Mouse (Mus musculus): ENCODE measurements at regions not wholly inside any gene's neighbourhood (a gene's known extent, or its start where the extent isn't known, plus 50 kb on each side); places are given as distances from the start of the nearest gene placed in this dataset.

- TF ChIP-seq FLI1 (IDR thresholded peaks at IDR 0.05; ENCODE audit: low read length) (no peak), GATA1 (IDR thresholded peaks at IDR 0.05; ENCODE audit: borderline replicate concordance, low read length) (no peak)
- Histone ChIP-seq H3K4me1 (no peaks in the 10 kb centered on the region), H3K4me3 (replicated peaks) (no peak overlapping the region), H3K27me3 (replicated peaks) (no peaks in the 10 kb centered on the region), H3K9me3 (peaks cover 47% of the 10 kb centered on the region), H3K36me3 (replicated peaks; ENCODE audit: low read length) (no peaks in the 10 kb centered on the region)
Measured at GRCm38 (mm10) chr13:51293047-51293446, 115.4 kb upstream of the S1pr3 start.

- Histone ChIP-seq H3K9me3 (peaks cover 36% of the 10 kb centered on the region), H3K27me3 (replicated peaks) (no peaks in the 10 kb centered on the region), H3K4me1 (no peaks in the 10 kb centered on the region), H3K4me3 (replicated peaks) (no peak overlapping the region), H3K36me3 (replicated peaks; ENCODE audit: low read length) (no peaks in the 10 kb centered on the region)
- TF ChIP-seq GATA1 (IDR thresholded peaks at IDR 0.05; ENCODE audit: borderline replicate concordance, low read length) (no peak), FLI1 (IDR thresholded peaks at IDR 0.05; ENCODE audit: low read length) (no peak)
Measured at GRCm38 (mm10) chr13:51295872-51296271, 112.6 kb upstream of the S1pr3 start.

- Histone ChIP-seq H3K9me3 (peaks cover 39% of the 10 kb centered on the region), H3K4me3 (replicated peaks) (no peak overlapping the region), H3K36me3 (replicated peaks; ENCODE audit: low read length) (no peaks in the 10 kb centered on the region), H3K4me1 (no peaks in the 10 kb centered on the region), H3K27me3 (replicated peaks) (no peaks in the 10 kb centered on the region)
- no peak for TF ChIP-seq GATA1 (IDR thresholded peaks at IDR 0.05; ENCODE audit: borderline replicate concordance, low read length)
- no peak for TF ChIP-seq FLI1 (IDR thresholded peaks at IDR 0.05; ENCODE audit: low read length)
Measured at GRCm38 (mm10) chr13:51297231-51297880, 111.1 kb upstream of the S1pr3 start.

- TF ChIP-seq FLI1 (IDR thresholded peaks at IDR 0.05; ENCODE audit: low read length), result no peak
- no peak for TF ChIP-seq GATA1 (IDR thresholded peaks at IDR 0.05; ENCODE audit: borderline replicate concordance, low read length)
- Histone ChIP-seq H3K9me3 (peaks cover 38% of the 10 kb centered on the region), H3K27me3 (replicated peaks) (no peaks in the 10 kb centered on the region), H3K4me1 (no peaks in the 10 kb centered on the region), H3K36me3 (replicated peaks; ENCODE audit: low read length) (no peaks in the 10 kb centered on the region), H3K4me3 (replicated peaks) (no peak overlapping the region)
Measured at GRCm38 (mm10) chr13:51299047-51299760, 109.2 kb upstream of the S1pr3 start.

GRCm38 (mm10) chr13:51301476-51301875, 107.0 kb upstream of the S1pr3 start:
- TF ChIP-seq FLI1 (IDR thresholded peaks at IDR 0.05; ENCODE audit: low read length) (no peak), GATA1 (IDR thresholded peaks at IDR 0.05; ENCODE audit: borderline replicate concordance, low read length) (no peak)

GRCm38 (mm10) chr13:51303112-51303511, 105.3 kb upstream of the S1pr3 start:
- H3K36me3 ChIP-seq (replicated peaks; ENCODE audit: low read length), result no peaks in the 10 kb centered on the region
- H3K9me3 ChIP-seq, result peaks cover 30% of the 10 kb centered on the region
- TF ChIP-seq GATA1 (IDR thresholded peaks at IDR 0.05; ENCODE audit: borderline replicate concordance, low read length) (no peak), FLI1 (IDR thresholded peaks at IDR 0.05; ENCODE audit: low read length) (no peak)
- no peaks in the 10 kb centered on the region for H3K27me3 ChIP-seq (replicated peaks)
- H3K4me3 ChIP-seq (replicated peaks), result no peak overlapping the region
- no peaks in the 10 kb centered on the region for H3K4me1 ChIP-seq

More at GRCm38 (mm10) chr13:51301476-51301875, 107.0 kb upstream of the S1pr3 start:
- Histone ChIP-seq H3K9me3 (peaks cover 35% of the 10 kb centered on the region), H3K36me3 (replicated peaks; ENCODE audit: low read length) (no peaks in the 10 kb centered on the region), H3K27me3 (replicated peaks) (no peaks in the 10 kb centered on the region), H3K4me3 (replicated peaks) (no peak overlapping the region), H3K4me1 (no peaks in the 10 kb centered on the region)

- Histone ChIP-seq H3K4me3 (replicated peaks) (no peak overlapping the region), H3K9me3 (peaks cover 25% of the 10 kb centered on the region), H3K36me3 (replicated peaks; ENCODE audit: low read length) (no peaks in the 10 kb centered on the region), H3K27me3 (replicated peaks) (no peaks in the 10 kb centered on the region), H3K4me1 (no peaks in the 10 kb centered on the region)
- no peak for TF ChIP-seq GATA1 (IDR thresholded peaks at IDR 0.05; ENCODE audit: borderline replicate concordance, low read length)
- TF ChIP-seq FLI1 (IDR thresholded peaks at IDR 0.05; ENCODE audit: low read length), result no peak
Measured at GRCm38 (mm10) chr13:51304631-51305030, 103.8 kb upstream of the S1pr3 start.

GRCm38 (mm10) chr13:51309446-51309845, 99.0 kb upstream of the S1pr3 start:
- TF ChIP-seq GATA1 (IDR thresholded peaks at IDR 0.05; ENCODE audit: borderline replicate concordance, low read length) (no peak), FLI1 (IDR thresholded peaks at IDR 0.05; ENCODE audit: low read length) (no peak)
- H3K36me3 ChIP-seq (replicated peaks; ENCODE audit: low read length), result no peaks in the 10 kb centered on the region
- peaks cover 1% of the 10 kb centered on the region for H3K4me1 ChIP-seq
- no peak overlapping the region for H3K4me3 ChIP-seq (replicated peaks)
- no peaks in the 10 kb centered on the region for H3K27me3 ChIP-seq (replicated peaks)
- peaks cover 3% of the 10 kb centered on the region; the same call in 1 of the 2 replicates for H3K9me3 ChIP-seq

GRCm38 (mm10) chr13:51310041-51310440, 98.4 kb upstream of the S1pr3 start:
- Histone ChIP-seq H3K36me3 (replicated peaks; ENCODE audit: low read length) (no peaks in the 10 kb centered on the region), H3K4me3 (replicated peaks) (no peak overlapping the region), H3K4me1 (peaks cover 6% of the 10 kb centered on the region), H3K27me3 (replicated peaks) (no peaks in the 10 kb centered on the region), H3K9me3 (peaks cover 3% of the 10 kb centered on the region; the same call in 1 of the 2 replicates)
- no peak for TF ChIP-seq GATA1 (IDR thresholded peaks at IDR 0.05; ENCODE audit: borderline replicate concordance, low read length)
- no peak for TF ChIP-seq FLI1 (IDR thresholded peaks at IDR 0.05; ENCODE audit: low read length)

GRCm38 (mm10) chr13:51311679-51312255, 96.7 kb upstream of the S1pr3 start:
- Histone ChIP-seq H3K36me3 (replicated peaks; ENCODE audit: low read length) (no peaks in the 10 kb centered on the region), H3K9me3 (peaks cover 7% of the 10 kb centered on the region), H3K4me1 (peaks cover 6% of the 10 kb centered on the region), H3K27me3 (replicated peaks) (no peaks in the 10 kb centered on the region), H3K4me3 (replicated peaks) (no peak overlapping the region)
- TF ChIP-seq GATA1 (IDR thresholded peaks at IDR 0.05; ENCODE audit: borderline replicate concordance, low read length) (no peak), FLI1 (IDR thresholded peaks at IDR 0.05; ENCODE audit: low read length) (no peak)

All from megakaryocyte, embryonic 14.5 days (primary cell).